Mouse (Mus musculus): ENCODE measurements around the gene Zfp266. TPM values are rescaled to one million over a fixed set of nuclear protein-coding genes. Genes with fewer than 3 reads are reported as not detected.

The Zfp266 gene
- polyA plus RNA-seq, 1 experiment from 2014 or later, result 160 TPM

- H3K27ac ChIP-seq, result no peak overlapping the region
- WGBS, result 10% methylated on average over 4 of the region's 4 CpGs
Observed at GRCm38 (mm10) chr9:20519949-20520348, 1.3 kb downstream of the Zfp266 start.

GRCm38 (mm10) chr9:20518708-20519107 lies 2.5 kb downstream of the Zfp266 start:
- ATAC-seq (ENCODE audit: low FRiP score), result no peak
- Histone ChIP-seq H3K27me3 (no peaks in the 10 kb centered on the region), H3K9ac (no peak overlapping the region), H3K36me3 (replicated peaks) (peaks cover 41% of the 10 kb centered on the region), H3K4me1 (peaks cover 42% of the 10 kb centered on the region), H3K4me3 (replicated peaks) (peak overlapping the region; percentile 51; the same call in 1 of the 2 replicates), H3K27ac (no peak overlapping the region), H3K9me3 (no peaks in the 10 kb centered on the region), H3K4me2 (peak overlapping the region; percentile 79)
- 86% methylated on average over 4 of the region's 4 CpGs for WGBS

More at GRCm38 (mm10) chr9:20519949-20520348, 1.3 kb downstream of the Zfp266 start:
- no peaks in the 10 kb centered on the region for H3K9me3 ChIP-seq
- H3K27me3 ChIP-seq, result no peaks in the 10 kb centered on the region
- H3K36me3 ChIP-seq (replicated peaks), result peaks cover 28% of the 10 kb centered on the region
- H3K4me2 ChIP-seq, result peak overlapping the region; percentile 79
- no peak for ATAC-seq (ENCODE audit: low FRiP score)
- H3K4me3 ChIP-seq (replicated peaks), result peak overlapping the region; percentile 51
- H3K4me1 ChIP-seq, result peaks cover 37% of the 10 kb centered on the region
- H3K9ac ChIP-seq, result peak overlapping the region; percentile 68

GRCm38 (mm10) chr9:20517727-20518126 lies 3.5 kb downstream of the Zfp266 start:
- 97% methylated on average over 1 of the region's 1 CpGs for WGBS
- Histone ChIP-seq H3K4me1 (peaks cover 51% of the 10 kb centered on the region), H3K4me3 (replicated peaks) (no peak overlapping the region), H3K9me3 (no peaks in the 10 kb centered on the region), H3K27ac (no peak overlapping the region), H3K9ac (no peak overlapping the region), H3K27me3 (no peaks in the 10 kb centered on the region), H3K36me3 (replicated peaks) (peaks cover 50% of the 10 kb centered on the region), H3K4me2 (no peak overlapping the region)
- ATAC-seq (ENCODE audit: low FRiP score), result no peak

DNA sequence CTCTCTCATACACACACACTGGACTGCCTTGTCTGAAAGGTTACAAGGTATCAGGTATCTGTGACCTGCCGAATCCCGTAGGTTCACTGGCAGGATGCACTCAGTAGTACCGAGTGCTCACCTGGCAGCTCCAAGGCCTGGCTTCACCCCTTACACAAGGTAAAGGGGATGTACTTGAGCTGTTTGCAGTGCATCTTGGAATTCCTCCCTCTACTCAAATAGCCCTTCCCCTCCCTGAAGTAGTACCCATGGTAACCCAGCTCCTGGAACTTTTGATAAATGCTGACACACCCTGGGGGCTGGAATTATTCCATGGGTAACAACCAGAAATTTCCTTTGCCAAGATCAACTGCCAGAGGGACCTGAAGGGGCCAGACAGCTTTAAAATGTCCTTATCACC lies 7.2 kb downstream of the Zfp266 start:
- Histone ChIP-seq H3K9me3 (no peaks in the 10 kb centered on the region), H3K27me3 (no peaks in the 10 kb centered on the region), H3K27ac (no peak overlapping the region), H3K4me3 (replicated peaks) (no peak overlapping the region), H3K4me2 (no peak overlapping the region), H3K4me1 (peaks cover 40% of the 10 kb centered on the region), H3K36me3 (replicated peaks) (peaks cover 75% of the 10 kb centered on the region), H3K9ac (no peak overlapping the region)
- no peak for ATAC-seq (ENCODE audit: low FRiP score)
- WGBS, result 92% methylated on average over 3 of the region's 3 CpGs

GRCm38 (mm10) chr9:20512714-20513113 lies 8.5 kb downstream of the Zfp266 start:
- no peak for ATAC-seq (ENCODE audit: low FRiP score)
- no peaks in the 10 kb centered on the region for H3K27me3 ChIP-seq
- H3K9me3 ChIP-seq, result no peaks in the 10 kb centered on the region
- peaks cover 68% of the 10 kb centered on the region for H3K36me3 ChIP-seq (replicated peaks)
- 91% methylated on average over 8 of the region's 8 CpGs for WGBS
- no peak overlapping the region for H3K4me2 ChIP-seq
- no peak overlapping the region for H3K27ac ChIP-seq
- no peak overlapping the region for H3K4me3 ChIP-seq (replicated peaks)
- H3K9ac ChIP-seq, result no peak overlapping the region
- H3K4me1 ChIP-seq, result peaks cover 29% of the 10 kb centered on the region

- Histone ChIP-seq H3K9me3 (no peaks in the 10 kb centered on the region), H3K27ac (no peak overlapping the region), H3K4me1 (peaks cover 23% of the 10 kb centered on the region), H3K4me3 (replicated peaks) (no peak overlapping the region), H3K27me3 (no peaks in the 10 kb centered on the region), H3K36me3 (replicated peaks) (peaks cover 69% of the 10 kb centered on the region), H3K4me2 (no peak overlapping the region), H3K9ac (no peak overlapping the region)
- 89% methylated on average over 4 of the region's 4 CpGs for WGBS
- ATAC-seq (ENCODE audit: low FRiP score), result no peak
Observed at GRCm38 (mm10) chr9:20511645-20512044, 9.6 kb downstream of the Zfp266 start.

GRCm38 (mm10) chr9:20510346-20510745 lies 10.9 kb downstream of the Zfp266 start:
- ATAC-seq (ENCODE audit: low FRiP score), result no peak
- 81% methylated on average over 1 of the region's 1 CpGs for WGBS
- H3K27me3 ChIP-seq, result no peaks in the 10 kb centered on the region
- no peak overlapping the region for H3K4me2 ChIP-seq
- H3K4me3 ChIP-seq (replicated peaks), result no peak overlapping the region
- H3K9ac ChIP-seq, result no peak overlapping the region
- H3K27ac ChIP-seq, result no peak overlapping the region
- H3K9me3 ChIP-seq, result no peaks in the 10 kb centered on the region
- H3K36me3 ChIP-seq (replicated peaks), result peaks cover 72% of the 10 kb centered on the region
- peaks cover 23% of the 10 kb centered on the region for H3K4me1 ChIP-seq

DNA sequence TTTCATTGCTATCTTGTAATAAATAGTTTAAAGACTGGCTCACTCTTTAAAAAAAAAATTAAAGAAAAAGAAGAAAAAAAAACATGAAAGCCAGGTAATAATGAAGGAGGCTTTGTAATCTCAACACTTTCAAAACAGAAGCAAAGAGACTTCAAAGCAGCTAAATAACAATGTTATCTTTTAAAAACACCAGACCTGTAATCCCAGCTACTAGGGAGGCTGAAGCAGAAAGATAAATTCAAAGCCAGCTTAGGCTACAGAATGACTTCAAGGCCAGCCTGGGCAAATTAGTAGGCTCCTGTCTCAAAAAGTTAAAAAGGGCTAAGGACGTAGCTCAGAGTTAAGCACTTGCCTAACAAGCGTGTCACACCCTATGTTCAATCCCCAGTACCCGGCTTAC lies 11.5 kb downstream of the Zfp266 start:
- ATAC-seq (ENCODE audit: low FRiP score), result no peak
- H3K27ac ChIP-seq, result no peak overlapping the region
- H3K27me3 ChIP-seq, result no peaks in the 10 kb centered on the region
- 86% methylated on average over 3 of the region's 3 CpGs for WGBS
- peaks cover 72% of the 10 kb centered on the region for H3K36me3 ChIP-seq (replicated peaks)
- no peak overlapping the region for H3K4me2 ChIP-seq
- no peak overlapping the region for H3K4me3 ChIP-seq (replicated peaks)
- H3K9me3 ChIP-seq, result no peaks in the 10 kb centered on the region
- no peak overlapping the region for H3K9ac ChIP-seq
- H3K4me1 ChIP-seq, result peaks cover 20% of the 10 kb centered on the region

GRCm38 (mm10) chr9:20504801-20505200 lies 16.4 kb downstream of the Zfp266 start:
- H3K27me3 ChIP-seq, result no peaks in the 10 kb centered on the region
- H3K4me1 ChIP-seq, result no peaks in the 10 kb centered on the region
- ATAC-seq (ENCODE audit: low FRiP score), result no peak
- H3K4me3 ChIP-seq (replicated peaks), result no peak overlapping the region
- 91% methylated on average over 5 of the region's 5 CpGs for WGBS
- H3K36me3 ChIP-seq (replicated peaks), result peaks cover 75% of the 10 kb centered on the region
- no peak overlapping the region for H3K9ac ChIP-seq
- H3K4me2 ChIP-seq, result no peak overlapping the region
- H3K9me3 ChIP-seq, result no peaks in the 10 kb centered on the region
- no peak overlapping the region for H3K27ac ChIP-seq

DNA sequence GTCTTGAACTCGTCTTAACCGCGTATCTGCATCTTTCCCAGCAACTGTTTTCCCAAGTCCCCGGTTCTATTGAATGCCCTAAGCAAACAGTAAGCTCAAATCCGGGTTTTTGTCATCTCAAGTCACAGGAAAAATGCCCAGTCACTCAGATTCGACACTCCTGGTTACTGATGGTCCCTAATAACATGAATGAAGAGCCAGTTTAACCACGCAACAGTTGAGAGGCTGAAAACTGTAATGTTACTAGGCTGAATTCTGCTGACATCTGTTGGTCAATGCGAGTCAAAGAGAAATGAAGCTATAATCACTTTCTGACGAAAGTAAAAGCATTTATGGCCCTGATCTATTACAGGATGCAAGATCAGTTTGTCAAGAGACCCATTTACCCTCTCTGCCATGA lies 27.9 kb downstream of the Zfp266 start:
- H3K4me3 ChIP-seq (replicated peaks), result peak overlapping the region; percentile 92
- H3K36me3 ChIP-seq (replicated peaks), result peaks cover 28% of the 10 kb centered on the region
- no peak for ATAC-seq (ENCODE audit: low FRiP score)
- WGBS, result 8% methylated on average over 9 of the region's 9 CpGs
- peak overlapping the region; percentile 95 for H3K27ac ChIP-seq
- H3K4me1 ChIP-seq, result peaks cover 35% of the 10 kb centered on the region
- H3K27me3 ChIP-seq, result no peaks in the 10 kb centered on the region
- peak overlapping the region; percentile 75 for H3K4me2 ChIP-seq
- H3K9ac ChIP-seq, result peak overlapping the region; percentile 93
- H3K9me3 ChIP-seq, result no peaks in the 10 kb centered on the region

GRCm38 (mm10) chr9:20492527-20493233 lies 28.5 kb downstream of the Zfp266 start, which contains the start of gene Zfp426:
Zfp426 (minus strand) TSS chr9:20492746.
- peak; percentile 97 for ATAC-seq (ENCODE audit: low FRiP score)
- H3K4me2 ChIP-seq, result peak within 1 kb of the TSS; percentile 75
- H3K36me3 ChIP-seq (replicated peaks), result peaks cover 22% of the 10 kb centered on the region
- WGBS, result 1% methylated on average over 40 of the region's 40 CpGs
- H3K27ac ChIP-seq, result peak within 1 kb of the TSS; percentile 95
- H3K4me1 ChIP-seq, result peaks cover 35% of the 10 kb centered on the region
- no peaks in the 10 kb centered on the region for H3K9me3 ChIP-seq
- H3K9ac ChIP-seq, result peak within 1 kb of the TSS; percentile 93
- H3K4me3 ChIP-seq (replicated peaks), result peak within 1 kb of the TSS; percentile 92
- no peaks in the 10 kb centered on the region for H3K27me3 ChIP-seq

DNA sequence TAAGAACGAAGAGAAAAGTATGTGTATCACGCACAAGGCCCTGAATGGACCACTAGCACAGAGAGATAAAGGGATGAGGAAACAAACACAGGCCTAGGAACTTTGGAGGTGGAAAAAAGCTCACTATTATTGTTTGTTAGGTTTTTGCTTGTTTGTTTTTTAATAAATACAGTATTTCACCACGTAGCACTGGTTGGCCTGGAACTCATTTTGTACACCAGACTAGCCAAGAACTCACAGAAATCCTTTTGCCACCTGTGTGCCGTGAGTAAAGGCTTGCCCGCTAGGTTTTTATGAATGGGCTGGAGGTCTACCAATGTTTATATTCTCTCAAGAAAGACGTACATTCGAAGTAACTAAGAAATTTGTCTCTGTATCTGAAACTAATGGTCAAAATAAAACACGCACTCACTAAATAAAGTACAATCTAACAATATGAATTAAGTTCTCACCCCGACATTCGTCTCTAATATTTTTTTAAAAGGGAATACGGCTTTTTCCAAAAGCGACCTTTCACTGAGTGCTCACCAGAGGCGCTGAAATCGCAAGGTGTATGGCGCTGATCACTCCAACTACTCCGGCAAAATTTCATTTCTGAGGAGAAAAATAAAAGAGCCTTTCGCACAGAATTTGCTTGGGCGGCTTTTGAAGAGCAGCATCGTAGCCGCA lies 29.2 kb downstream of the Zfp266 start:
- Histone ChIP-seq H3K36me3 (replicated peaks) (peaks cover 16% of the 10 kb centered on the region), H3K4me1 (peaks cover 35% of the 10 kb centered on the region), H3K4me3 (replicated peaks) (peak overlapping the region; percentile 92), H3K9me3 (no peaks in the 10 kb centered on the region), H3K4me2 (peak overlapping the region; percentile 75), H3K27me3 (no peaks in the 10 kb centered on the region), H3K9ac (peak overlapping the region; percentile 93), H3K27ac (peak overlapping the region; percentile 95)
- 14% methylated on average over 20 of the region's 20 CpGs for WGBS
- no peak for ATAC-seq (ENCODE audit: low FRiP score)
